ENCODE assay signal across 17 mouse cellular contexts in the genomic region with DNA sequence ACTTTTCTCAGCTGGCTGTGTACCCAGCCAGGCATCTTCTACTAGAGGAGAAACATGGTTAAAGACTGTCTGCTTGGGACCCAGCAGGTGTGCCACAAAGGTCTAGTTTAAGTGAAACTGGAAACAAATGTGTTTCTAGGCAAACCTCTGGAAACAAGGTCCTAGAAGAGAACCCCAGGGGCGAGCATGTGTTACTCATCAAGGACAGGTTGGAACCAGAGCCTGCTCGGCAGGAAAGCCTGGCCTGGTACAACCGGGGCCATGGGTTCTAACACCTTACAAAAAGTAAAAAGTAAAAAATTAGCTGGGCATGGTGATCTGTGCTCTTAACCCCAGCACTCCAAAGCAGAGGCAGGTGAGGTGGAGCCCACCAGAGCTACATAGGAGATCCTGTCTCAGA.
"Had no signal": no experiment of that assay in that cellular context is flagged by ENCODE, and none has a peak within 500 bp of the region (broad histone marks: within the 10 kb centered on the region; RNA-seq: fewer than 3 reads in every experiment).

No protein-coding gene starts in this region.

- H3K4me3 ChIP-seq: lung, embryonic 15.5 days; megakaryocyte, embryonic 14.5 days; midbrain, embryonic 12.5 days; midbrain, embryonic 15.5 days; neural tube, embryonic 12.5 days; stomach, embryonic 15.5 days had no signal

- DNase-seq: liver, postnatal 0 days; lung, adult 2 months; lung, postnatal 14 days; lung, postnatal 36 days; right cerebral cortex, postnatal 14 days; thymus, adult 2 months; thymus, postnatal 25 days; thymus, postnatal 4 days had no signal

- H3K4me2 ChIP-seq: lung, embryonic 15.5 days; midbrain, embryonic 12.5 days; midbrain, embryonic 15.5 days; neural tube, embryonic 12.5 days; stomach, embryonic 15.5 days had no signal

- H3K4me1 ChIP-seq: midbrain, embryonic 15.5 days; neural tube, embryonic 12.5 days; stomach, embryonic 15.5 days had no signal

- ATAC-seq: liver, postnatal 0 days; lung, postnatal 0 days; midbrain, embryonic 15.5 days had no signal

- H3K27ac ChIP-seq: lung, embryonic 15.5 days; macrophage; midbrain, embryonic 12.5 days; midbrain, embryonic 15.5 days; neural tube, embryonic 12.5 days; stomach, embryonic 15.5 days; stomach, postnatal 0 days had no signal

- H3K9me3 ChIP-seq: lung, embryonic 15.5 days; megakaryocyte, embryonic 14.5 days; midbrain, embryonic 12.5 days; midbrain, embryonic 15.5 days; neural tube, embryonic 12.5 days; stomach, embryonic 15.5 days had no signal

- H3K9ac ChIP-seq: liver, postnatal 0 days; lung, embryonic 15.5 days; midbrain, embryonic 12.5 days; midbrain, embryonic 15.5 days; neural tube, embryonic 12.5 days; stomach, embryonic 15.5 days had no signal

- H3K27me3 ChIP-seq: lung, embryonic 15.5 days; megakaryocyte, embryonic 14.5 days; midbrain, embryonic 12.5 days; midbrain, embryonic 15.5 days; neural tube, embryonic 12.5 days; stomach, embryonic 15.5 days had no signal
